7 mouse cellular contexts compared by ENCODE assay signal in the genomic region with DNA sequence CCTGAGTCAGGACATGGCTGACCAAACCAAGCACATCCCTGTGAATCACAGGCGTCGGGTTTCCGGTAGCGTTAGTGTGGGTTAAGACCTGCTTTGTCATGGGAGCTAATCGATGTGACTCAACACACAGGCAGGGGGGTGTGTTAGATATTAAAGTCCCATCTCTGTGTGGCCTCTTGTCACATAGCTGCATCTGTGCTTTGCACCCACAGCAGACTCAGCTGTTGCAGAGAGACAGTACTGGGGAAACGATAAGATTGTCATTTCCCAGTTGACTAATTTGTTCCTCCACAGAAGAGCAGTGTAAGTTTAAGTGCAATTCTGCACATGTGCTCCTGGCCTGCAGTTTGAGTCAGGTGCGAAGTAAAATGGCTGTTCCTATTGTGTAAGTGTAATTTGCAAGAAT. TPM values are rescaled to one million over a fixed set of nuclear protein-coding genes. Genes with fewer than 3 reads are reported as not detected.
A peak's percentile ranks its signal among the peaks of the same experiment; 100 is the strongest.
DNase-seq lines count a peak whose midpoint lies in the region; ATAC-seq and TF ChIP-seq lines count a peak whose summit lies in the region.

No protein-coding gene starts in this region.

- 30% methylated on average over 7 of the region's 7 CpGs for WGBS in intestine, embryonic 16.5 days

- peak overlapping the region; percentile 83 for H3K9ac ChIP-seq in intestine, embryonic 16.5 days (ENCODE audit: low read depth, low read length)

- TF ChIP-seq POLR2A in myocyte (IDR thresholded peaks at IDR 0.05; ENCODE audit: insufficient read length, low read depth): no peak

- peak overlapping the region; percentile 77 for H3K4me2 ChIP-seq in intestine, embryonic 16.5 days (ENCODE audit: low read depth, low read length)
- H3K4me2 ChIP-seq in myocyte (ENCODE audit: low read depth): peak overlapping the region; percentile 91

- ATAC-seq in intestine, embryonic 16.5 days: peak; percentile 26; the same call in 1 of the 2 replicates

- peak overlapping the region; percentile 67 for H3K4me3 ChIP-seq in intestine, embryonic 16.5 days (ENCODE audit: low read length)
- peak overlapping the region; percentile 99 for H3K4me3 ChIP-seq in myocyte

- H3K4me1 ChIP-seq in intestine, embryonic 16.5 days (ENCODE audit: control insufficient read depth, insufficient read depth, low read length): peaks cover 18% of the 10 kb centered on the region

- no peaks in the 10 kb centered on the region for H3K9me3 ChIP-seq in intestine, embryonic 16.5 days (ENCODE audit: control insufficient read depth, low read length)

- H3K27ac ChIP-seq in intestine, embryonic 16.5 days (ENCODE audit: low read length): no peak overlapping the region

- DNase-seq in A20 (ENCODE audit: low read depth, low spot score): peak; percentile 46
- DNase-seq in CD4-positive, CD25-positive, alpha-beta regulatory T cell, adult 2 months (ENCODE audit: low read depth, low spot score): peak; percentile 36
- DNase-seq in embryo, embryonic 11 days: peak; percentile 11
- DNase-seq in right cerebral cortex, postnatal 36 days (ENCODE audit: low spot score in 2 of 2): no peak
- DNase-seq in urinary bladder, postnatal 25 days (ENCODE audit: low spot score): no peak

- H3ac ChIP-seq in myocyte (ENCODE audit: control insufficient read depth, insufficient read length): peak overlapping the region; percentile 46

- peaks cover 70% of the 10 kb centered on the region for H3K79me2 ChIP-seq in myocyte (ENCODE audit: control insufficient read depth, insufficient read depth)

- peaks cover 4% of the 10 kb centered on the region for H3K36me3 ChIP-seq in intestine, embryonic 16.5 days (ENCODE audit: control insufficient read depth, insufficient read depth, low read length)
- peaks cover 22% of the 10 kb centered on the region for H3K36me3 ChIP-seq in myocyte (ENCODE audit: control insufficient read depth, insufficient read depth)

- H3K27me3 ChIP-seq in intestine, embryonic 16.5 days (replicated peaks; ENCODE audit: control insufficient read depth, insufficient read depth, low read length): no peaks in the 10 kb centered on the region
- no peaks in the 10 kb centered on the region for H3K27me3 ChIP-seq in myocyte (ENCODE audit: control insufficient read depth, insufficient read depth, insufficient read length)

TF ChIP-seq in myocyte, 11 proteins besides CTCF, POLR2A, EP300 and RAD21:
- TF ChIP-seq TCF12 (IDR thresholded peaks at IDR 0.05; ENCODE audit: insufficient read depth, poor library complexity, severe bottlenecking) (peak; percentile 51), MYOD1 (IDR thresholded peaks at IDR 0.05; ENCODE audit: control insufficient read depth in 1 of 3, insufficient read length in 2 of 3, low read depth in 2 of 3) (peak; percentile 46 to 76 (median 49)), MYOG (IDR thresholded peaks at IDR 0.05; ENCODE audit: control insufficient read depth in 1 of 3, insufficient read depth in 1 of 3, insufficient read length in 2 of 3, low read depth in 2 of 3) (peak in 2 of 3 experiments; percentile 72 to 85), MAX (IDR thresholded peaks at IDR 0.05; ENCODE audit: low read depth) (no peak), E2F4 (IDR thresholded peaks at IDR 0.05; ENCODE audit: insufficient read depth) (no peak)

RNA-seq across cellular contexts. Expression of a gene that starts 1.4 kb away (rescaled TPM):
- polyA plus RNA-seq in intestine, embryonic 16.5 days (2015; fragmentation: Nextera tagmentation; extraction: Ambion mirVana): 44.6 TPM in 2 replicates
- 15.1 TPM for polyA plus RNA-seq in myocyte (2012; fragmentation: generic; extraction: Trizol)

RNA-seq across cellular contexts. Expression of a gene that starts 2.0 kb away (rescaled TPM):
- 17.9 and 19.3 TPM in 2 replicates for polyA plus RNA-seq in intestine, embryonic 16.5 days (2015; fragmentation: Nextera tagmentation; extraction: Ambion mirVana)
- polyA plus RNA-seq in myocyte (2012; fragmentation: generic; extraction: Trizol): 18.4 TPM

Comparison
In these comparisons a context has a peak if more than half of its experiments do, and no peak if none do; other contexts are left out.
1. DNase-seq: peak in A20 (single experiment), CD4-positive, CD25-positive, alpha-beta regulatory T cell, adult 2 months (single experiment) and embryo, embryonic 11 days (single experiment); none in right cerebral cortex, postnatal 36 days (0 of 2) and urinary bladder, postnatal 25 days (single experiment).